Mouse (Mus musculus): ENCODE data around the gene Ifih1. TPM values are rescaled to one million over a fixed set of nuclear protein-coding genes. Genes with fewer than 3 reads are reported as not detected.

Ifih1 gene
- total and polyA plus RNA-seq, 3 experiments: 2.0 to 3.6 (median 2.2) TPM

DNA sequence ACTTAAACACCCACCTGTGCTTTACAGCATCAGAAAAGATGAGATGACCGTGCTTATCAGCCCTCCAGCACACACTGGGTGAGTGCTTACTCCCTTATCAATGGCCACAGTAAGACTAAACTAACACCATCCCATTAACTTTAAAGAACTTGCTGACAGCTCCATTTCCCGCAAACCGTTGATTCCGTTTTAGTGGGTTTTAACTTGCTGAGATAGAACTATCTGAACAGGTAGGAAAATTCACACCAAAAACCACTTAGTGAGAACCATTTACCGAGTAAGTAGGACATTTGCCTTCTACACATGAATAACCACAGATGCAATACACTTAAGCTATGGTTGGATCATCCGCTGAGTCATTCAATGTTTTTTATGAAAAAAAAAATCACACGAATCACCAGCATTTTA lies 27.1 kb downstream of the Ifih1 start:
- H3K4me2 ChIP-seq (ENCODE audit: insufficient read depth, low read depth, poor library complexity, severe bottlenecking): no peak overlapping the region
- no peak for DNase-seq (ENCODE audit: extremely low read depth)
- H3K36me3 ChIP-seq (replicated peaks in 1 of 2; ENCODE audit: control insufficient read depth in 1 of 2, insufficient read depth in 1 of 2, low read length in 1 of 2): no peaks in the 10 kb centered on the region
- H3K27ac ChIP-seq (ENCODE audit: insufficient read depth, low read depth): no peak overlapping the region
- in situ Hi-C loops (cut with MboI; ENCODE audit: low pct_ligation_motif_present, low pct_unique_long_range_greater_than_20kb, low sequenced_read_pairs) (loop anchor here (25.0 kb wide), 1 partner anchor 957 kb away; no protein-coding TSS in a partner anchor), dilution Hi-C loops (cut with MboI; ENCODE audit: extremely low pct_ligation_motif_present, extremely low pct_unique_long_range_greater_than_20kb, low sequenced_read_pairs) (no loop called here)
- H3K79me2 ChIP-seq (replicated peaks; ENCODE audit: control insufficient read depth, extremely low read depth, insufficient read depth, poor library complexity, severe bottlenecking): no peaks in the 10 kb centered on the region
- H3K27me3 ChIP-seq (replicated peaks): no peaks in the 10 kb centered on the region
- H3K4me1 ChIP-seq (ENCODE audit: control insufficient read depth in 1 of 2, insufficient read depth in 2 of 2): peaks cover 4 to 16% of the 10 kb centered on the region in 2 experiments; a peak in 2 of 4 replicates
- TF ChIP-seq RAD21 (IDR thresholded peaks at IDR 0.05; ENCODE audit: low read depth, low read length): no peak
- TF ChIP-seq USF2 (conservative IDR thresholded peaks at IDR 0.05; ENCODE audit: low read depth, low read length): no peak
- TF ChIP-seq TCF12 (IDR thresholded peaks at IDR 0.05; ENCODE audit: low read depth, low read length): no peak
- TF ChIP-seq MXI1 (IDR thresholded peaks at IDR 0.05; ENCODE audit: low read depth, low read length): no peak
- no peak for TF ChIP-seq IRF4 (IDR thresholded peaks at IDR 0.05; ENCODE audit: low read depth, low read length)
- TF ChIP-seq EP300 (IDR thresholded peaks at IDR 0.05; ENCODE audit: low read length): no peak
- TF ChIP-seq JUN (IDR thresholded peaks at IDR 0.05; ENCODE audit: insufficient read depth, low read depth, low read length): no peak
- no peak for TF ChIP-seq UBTF (IDR thresholded peaks at IDR 0.05; ENCODE audit: low read depth, low read length)
- TF ChIP-seq E2F4 (IDR thresholded peaks at IDR 0.05; ENCODE audit: insufficient replicate concordance, low read depth, low read length): no peak
- TF ChIP-seq MEF2A (IDR thresholded peaks at IDR 0.05; ENCODE audit: borderline replicate concordance, low read depth, low read length): no peak
- no peak for TF ChIP-seq POLR2AphosphoS2 (IDR thresholded peaks at IDR 0.05; ENCODE audit: low read depth, low read length)
- TF ChIP-seq POLR2A (IDR thresholded peaks at IDR 0.05; ENCODE audit: low read depth, low read length): no peak
- no peak for TF ChIP-seq HCFC1 (IDR thresholded peaks at IDR 0.05; ENCODE audit: low read depth, low read length)
- TF ChIP-seq PAX5 (IDR thresholded peaks at IDR 0.05; ENCODE audit: low read length): no peak
- TF ChIP-seq NELFE (IDR thresholded peaks at IDR 0.05; ENCODE audit: low read depth, low read length): no peak
- no peak for TF ChIP-seq MAX (IDR thresholded peaks at IDR 0.05; ENCODE audit: low read length)
- no peaks in the 10 kb centered on the region for H3K9me3 ChIP-seq (replicated peaks; ENCODE audit: low read length)
- no peak overlapping the region for H3K4me3 ChIP-seq (replicated peaks in 1 of 3; ENCODE audit: low read depth in 2 of 3, low read length in 2 of 3, poor library complexity in 1 of 3)
- H3K9ac ChIP-seq (ENCODE audit: insufficient read depth, low read depth): no peak overlapping the region

DNA sequence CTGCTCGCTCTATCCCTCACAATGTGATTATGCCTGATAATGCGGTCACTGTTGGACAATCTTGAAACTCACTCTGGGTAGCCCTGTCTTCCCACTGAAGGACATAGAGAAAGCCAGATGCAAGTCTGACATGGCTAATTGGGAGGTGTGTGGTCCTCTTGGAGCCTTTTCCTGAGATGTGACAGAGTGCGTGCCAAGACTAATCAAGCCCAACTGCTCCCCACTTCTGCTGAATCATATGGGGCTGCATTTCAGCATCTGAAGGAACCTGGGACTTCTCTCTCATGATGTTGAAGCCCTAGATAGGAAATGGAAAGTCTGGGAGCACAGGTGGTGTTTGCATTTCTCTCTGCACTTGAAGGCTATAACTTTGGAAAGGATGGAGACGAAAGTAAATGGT lies 32.9 kb downstream of the Ifih1 start:
- H3K27ac ChIP-seq (ENCODE audit: insufficient read depth, low read depth): no peak overlapping the region
- H3K4me3 ChIP-seq (replicated peaks in 1 of 3; ENCODE audit: low read depth in 2 of 3, low read length in 2 of 3, poor library complexity in 1 of 3): no peak overlapping the region
- no peak overlapping the region for H3K4me2 ChIP-seq (ENCODE audit: insufficient read depth, low read depth, poor library complexity, severe bottlenecking)
- no peaks in the 10 kb centered on the region for H3K27me3 ChIP-seq (replicated peaks)
- H3K36me3 ChIP-seq (replicated peaks in 1 of 2; ENCODE audit: control insufficient read depth in 1 of 2, insufficient read depth in 1 of 2, low read length in 1 of 2): peaks cover 0 to 3% of the 10 kb centered on the region in 2 experiments
- no peak for DNase-seq (ENCODE audit: extremely low read depth)
- in situ Hi-C loops (cut with MboI; ENCODE audit: low pct_ligation_motif_present, low pct_unique_long_range_greater_than_20kb, low sequenced_read_pairs) (loop anchor here (25.0 kb wide), 1 partner anchor 951 kb away; no protein-coding TSS in a partner anchor), dilution Hi-C loops (cut with MboI; ENCODE audit: extremely low pct_ligation_motif_present, extremely low pct_unique_long_range_greater_than_20kb, low sequenced_read_pairs) (no loop called here)
- TF ChIP-seq MAX (IDR thresholded peaks at IDR 0.05; ENCODE audit: low read length) (no peak), USF1 (IDR thresholded peaks at IDR 0.05; ENCODE audit: low read depth, low read length) (no peak), SMC3 (IDR thresholded peaks at IDR 0.05; ENCODE audit: low read depth, low read length) (no peak), TCF12 (IDR thresholded peaks at IDR 0.05; ENCODE audit: low read depth, low read length) (no peak)
- H3K9me3 ChIP-seq (replicated peaks; ENCODE audit: low read length): no peaks in the 10 kb centered on the region
- no peak overlapping the region for H3K9ac ChIP-seq (ENCODE audit: insufficient read depth, low read depth)
- H3K4me1 ChIP-seq (ENCODE audit: control insufficient read depth in 1 of 2, insufficient read depth in 2 of 2): peaks cover 4 to 8% of the 10 kb centered on the region in 2 experiments; a peak in 2 of 4 replicates
- H3K79me2 ChIP-seq (replicated peaks; ENCODE audit: control insufficient read depth, extremely low read depth, insufficient read depth, poor library complexity, severe bottlenecking): no peaks in the 10 kb centered on the region
